Mouse (Mus musculus) liver, embryonic 13.5 days (tissue): ENCODE results near the gene Ccdc163. TPM values are rescaled to one million over a fixed set of nuclear protein-coding genes. Genes with fewer than 3 reads are reported as not detected.

Experiments
- ATAC-seq: fragments of 200-750 bp; cut with Nextera tagmentation; 2 replicates; pipeline ENCODE4 v1.8.0; 2017; ENCODE audit warnings: low read depth, mild to moderate bottlenecking, moderate number of reproducible peaks, moderate library complexity
- DNase-seq: peaks from one replicate; pipeline ENCODE4 v3.0.0; 2022
- H3K27ac ChIP-seq: fragments of 300-500 bp; sonication (generic); 2 replicates; pipeline ENCODE4 v1.5.1; 2015; ENCODE audit warnings: moderate library complexity, mild to moderate bottlenecking, inconsistent platforms
- H3K27me3 ChIP-seq: fragments of 300-500 bp; sonication (generic); 2 replicates; pipeline ENCODE4 v1.6.1; 2015; ENCODE audit warnings: mild to moderate bottlenecking, inconsistent platforms
- H3K36me3 ChIP-seq: fragments of 300-500 bp; sonication (generic); 2 replicates; pipeline ENCODE4 v1.6.1; 2015; ENCODE audit warnings: mild to moderate bottlenecking, inconsistent platforms
- H3K4me1 ChIP-seq: fragments of 300-500 bp; sonication (generic); replicated peaks from 2 replicates; pipeline ENCODE4 v1.6.1; 2015; ENCODE audit warnings: inconsistent platforms
- H3K4me2 ChIP-seq: fragments of 300-500 bp; sonication (generic); 2 replicates; pipeline ENCODE4 v1.6.1; 2015; ENCODE audit warnings: inconsistent platforms, mild to moderate bottlenecking, moderate library complexity
- H3K4me3 ChIP-seq: fragments of 300-500 bp; sonication (generic); replicated peaks from 2 replicates; pipeline ENCODE4 v1.5.1; 2015; ENCODE audit warnings: mild to moderate bottlenecking, inconsistent platforms
- H3K9ac ChIP-seq: fragments of 300-500 bp; sonication (generic); 2 replicates; pipeline ENCODE4 v1.6.1; 2015; ENCODE audit warnings: mild to moderate bottlenecking, inconsistent platforms
- H3K9me3 ChIP-seq: fragments of 300-500 bp; sonication (generic); replicated peaks from 2 replicates; pipeline ENCODE4 v1.6.1; 2016; ENCODE audit warnings: inconsistent platforms
- WGBS: fragments of 180-500 bp; shearing (Covaris S2); methylation state at CpG from one replicate; pipeline ENCODE4 v1.1.7; 2015; ENCODE audit not compliant: insufficient replicate concordance; 5-methylcytosine and 5-hydroxymethylcytosine counted together
- polyA plus RNA-seq: library from polyadenylated mRNA; unstranded; fragments of >200 nt; fragmentation: Nextera tagmentation; extraction: Ambion mirVana; gene quantifications from 2 replicates; pipeline ENCODE4 v1.2.1, GENCODE M21; 2015

The Ccdc163 gene
- polyA plus RNA-seq, 1 experiment from 2014 or later: 13.3 TPM

- Histone ChIP-seq H3K9me3 (no peaks in the 10 kb centered on the region), H3K9ac (no peak overlapping the region)
- 43% methylated on average over 2 of the region's 2 CpGs for WGBS
Observed at GRCm38 (mm10) chr4:116780541-116780940, 72.2 kb downstream of the Ccdc163 start.

GRCm38 (mm10) chr4:116781366-116781765 is 73.1 kb downstream of the Ccdc163 start:
- Histone ChIP-seq H3K27ac (no peak overlapping the region), H3K4me1 (no peaks in the 10 kb centered on the region), H3K4me2 (no peak overlapping the region), H3K9ac (no peak overlapping the region), H3K36me3 (no peaks in the 10 kb centered on the region), H3K27me3 (no peaks in the 10 kb centered on the region), H3K9me3 (0 out of 2 replicates have a peak, but pooled peaks cover under 1% of the 10 kb centered on the region), H3K4me3 (no peak overlapping the region)
- no peak for ATAC-seq
- 40% methylated on average over 2 of the region's 2 CpGs for WGBS
- DNase-seq: no peak

More at GRCm38 (mm10) chr4:116780541-116780940, 72.2 kb downstream of the Ccdc163 start:
- Histone ChIP-seq H3K4me3 (no peak overlapping the region), H3K4me2 (no peak overlapping the region), H3K4me1 (no peaks in the 10 kb centered on the region), H3K27me3 (no peaks in the 10 kb centered on the region), H3K36me3 (no peaks in the 10 kb centered on the region), H3K27ac (no peak overlapping the region)
- DNase-seq: no peak
- ATAC-seq: no peak

DNA sequence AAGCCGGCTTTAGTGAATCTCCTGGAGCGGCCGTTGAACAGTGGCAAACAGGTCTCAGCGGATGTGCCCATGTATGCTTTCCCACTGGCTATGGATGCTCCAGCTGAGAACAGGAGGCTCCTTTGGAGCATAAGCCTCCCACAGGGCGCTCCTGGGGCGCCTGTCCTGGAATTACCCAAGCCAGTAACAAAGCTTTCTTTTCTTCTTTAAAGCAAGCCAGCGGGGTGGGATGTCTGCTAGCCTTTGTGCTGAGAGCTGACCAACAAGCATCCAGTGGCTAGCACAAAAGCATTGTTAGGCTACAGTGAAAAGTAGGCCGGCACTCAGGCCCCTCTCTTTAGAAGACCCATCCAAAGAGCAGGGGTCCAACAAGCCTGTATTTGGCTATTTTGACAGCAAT is 73.9 kb downstream of the Ccdc163 start:
- Histone ChIP-seq H3K27me3 (no peaks in the 10 kb centered on the region), H3K36me3 (no peaks in the 10 kb centered on the region), H3K27ac (no peak overlapping the region), H3K4me3 (no peak overlapping the region), H3K9me3 (0 out of 2 replicates have a peak, but pooled peaks cover 3% of the 10 kb centered on the region), H3K9ac (no peak overlapping the region), H3K4me2 (no peak overlapping the region), H3K4me1 (no peaks in the 10 kb centered on the region)
- WGBS: 61% methylated on average over 8 of the region's 8 CpGs
- DNase-seq (no peak), ATAC-seq (no peak)

GRCm38 (mm10) chr4:116786587-116786986 is 78.3 kb downstream of the Ccdc163 start:
- 83% methylated on average over 1 of the region's 1 CpGs for WGBS
- no peaks in the 10 kb centered on the region for H3K36me3 ChIP-seq
- H3K4me1 ChIP-seq: peaks cover 9% of the 10 kb centered on the region; the same call in 1 of the 2 replicates
- H3K27ac ChIP-seq: no peak overlapping the region
- no peaks in the 10 kb centered on the region for H3K27me3 ChIP-seq
- no peak overlapping the region for H3K4me3 ChIP-seq
- no peak overlapping the region for H3K9ac ChIP-seq
- ATAC-seq: no peak
- 0 out of 2 replicates have a peak, but pooled peaks cover 3% of the 10 kb centered on the region for H3K9me3 ChIP-seq
- no peak overlapping the region for H3K4me2 ChIP-seq
- no peak for DNase-seq

- no peak for DNase-seq
- peak overlapping the region; percentile 18; the same call in 1 of the 2 replicates for H3K27ac ChIP-seq
Observed at GRCm38 (mm10) chr4:116787985-116788760, 79.9 kb downstream of the Ccdc163 start.

DNA sequence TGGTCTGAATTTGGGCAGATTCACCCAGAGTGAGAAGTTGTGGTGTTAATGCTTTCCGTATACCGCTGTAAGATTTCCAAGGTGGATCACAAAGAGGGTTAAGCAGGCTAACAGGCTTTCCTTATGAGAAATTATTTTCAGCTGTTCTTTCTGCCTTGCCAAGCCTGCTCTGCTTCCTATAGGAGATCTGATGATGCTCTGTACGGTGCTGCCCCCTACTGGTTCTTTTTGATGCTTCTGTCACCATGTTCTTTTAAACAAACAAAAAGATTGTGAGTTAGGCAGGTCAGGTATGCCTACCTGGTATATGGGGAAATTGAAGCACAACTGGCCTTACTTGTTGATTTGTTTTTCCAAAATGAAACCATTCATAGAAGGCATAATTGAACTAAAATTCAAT is 80.6 kb downstream of the Ccdc163 start:
- 12% methylated on average over 3 of the region's 3 CpGs for WGBS
- Histone ChIP-seq H3K9ac (no peak overlapping the region), H3K4me1 (peaks cover 9% of the 10 kb centered on the region; the same call in 1 of the 2 replicates), H3K4me2 (no peak overlapping the region), H3K9me3 (0 out of 2 replicates have a peak, but pooled peaks cover 3% of the 10 kb centered on the region), H3K27ac (peak overlapping the region; percentile 18; the same call in 1 of the 2 replicates), H3K36me3 (no peaks in the 10 kb centered on the region), H3K4me3 (no peak overlapping the region), H3K27me3 (no peaks in the 10 kb centered on the region)
- ATAC-seq (no peak), DNase-seq (peak; percentile 60)

More at GRCm38 (mm10) chr4:116787985-116788760, 79.9 kb downstream of the Ccdc163 start:
- no peak overlapping the region for H3K4me3 ChIP-seq
- no peaks in the 10 kb centered on the region for H3K27me3 ChIP-seq
- no peak overlapping the region for H3K9ac ChIP-seq
- H3K36me3 ChIP-seq: no peaks in the 10 kb centered on the region
- H3K9me3 ChIP-seq: 0 out of 2 replicates have a peak, but pooled peaks cover 3% of the 10 kb centered on the region
- H3K4me2 ChIP-seq: no peak overlapping the region
- ATAC-seq: no peak
- H3K4me1 ChIP-seq: peaks cover 9% of the 10 kb centered on the region; the same call in 1 of the 2 replicates
- 25% methylated on average over 7 of the region's 7 CpGs for WGBS

DNA sequence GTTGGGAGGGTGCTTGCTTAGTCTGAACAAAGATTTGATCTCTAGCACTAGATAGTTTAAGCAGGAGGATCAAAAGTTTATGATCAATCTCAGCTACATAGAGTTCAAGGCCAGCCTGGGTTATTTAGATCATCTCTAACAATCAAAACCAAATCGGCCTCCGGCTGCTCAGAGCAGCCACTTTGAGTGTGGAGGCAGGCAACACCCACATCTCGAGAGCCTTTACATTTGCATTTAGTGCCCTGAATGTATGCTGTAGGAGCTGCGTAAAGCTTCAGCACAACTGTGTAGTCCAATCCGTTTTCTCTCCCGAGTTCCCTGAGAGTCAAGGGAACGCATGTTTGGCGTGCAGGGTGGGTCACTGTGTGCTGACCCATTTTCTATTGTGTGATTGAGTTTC is 84.1 kb downstream of the Ccdc163 start:
- Histone ChIP-seq H3K9ac (no peak overlapping the region), H3K4me3 (no peak overlapping the region), H3K4me1 (peaks cover 9% of the 10 kb centered on the region; the same call in 1 of the 2 replicates), H3K27ac (no peak overlapping the region), H3K9me3 (no peaks in the 10 kb centered on the region), H3K27me3 (no peaks in the 10 kb centered on the region), H3K4me2 (no peak overlapping the region), H3K36me3 (no peaks in the 10 kb centered on the region)
- DNase-seq: no peak
- WGBS: 74% methylated on average over 8 of the region's 8 CpGs
- ATAC-seq: no peak

DNA sequence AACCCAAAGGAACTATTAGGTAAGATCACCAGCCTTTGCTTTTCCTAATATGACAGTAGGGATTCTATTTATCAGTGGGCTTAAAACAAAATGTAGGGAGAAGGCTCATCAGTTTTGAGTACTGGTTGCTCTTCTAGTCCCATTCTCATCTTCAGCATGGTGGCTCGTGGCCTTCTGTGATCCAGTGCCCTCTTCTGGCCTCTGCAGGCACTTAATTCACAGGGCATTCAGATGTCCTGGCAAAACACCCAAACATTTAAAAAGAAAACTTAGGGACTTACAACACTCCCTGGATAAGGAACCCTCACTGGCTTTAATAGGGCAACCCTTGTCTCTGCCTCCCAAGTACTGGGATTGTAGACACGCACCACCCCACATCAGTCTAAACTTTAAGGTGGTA is 86.0 kb downstream of the Ccdc163 start:
- DNase-seq (no peak), ATAC-seq (no peak)
- Histone ChIP-seq H3K36me3 (no peaks in the 10 kb centered on the region), H3K4me2 (no peak overlapping the region), H3K4me3 (no peak overlapping the region), H3K4me1 (no peaks in the 10 kb centered on the region), H3K9me3 (no peaks in the 10 kb centered on the region), H3K27ac (no peak overlapping the region), H3K9ac (no peak overlapping the region), H3K27me3 (no peaks in the 10 kb centered on the region)
- 56% methylated on average over 2 of the region's 2 CpGs for WGBS

DNA sequence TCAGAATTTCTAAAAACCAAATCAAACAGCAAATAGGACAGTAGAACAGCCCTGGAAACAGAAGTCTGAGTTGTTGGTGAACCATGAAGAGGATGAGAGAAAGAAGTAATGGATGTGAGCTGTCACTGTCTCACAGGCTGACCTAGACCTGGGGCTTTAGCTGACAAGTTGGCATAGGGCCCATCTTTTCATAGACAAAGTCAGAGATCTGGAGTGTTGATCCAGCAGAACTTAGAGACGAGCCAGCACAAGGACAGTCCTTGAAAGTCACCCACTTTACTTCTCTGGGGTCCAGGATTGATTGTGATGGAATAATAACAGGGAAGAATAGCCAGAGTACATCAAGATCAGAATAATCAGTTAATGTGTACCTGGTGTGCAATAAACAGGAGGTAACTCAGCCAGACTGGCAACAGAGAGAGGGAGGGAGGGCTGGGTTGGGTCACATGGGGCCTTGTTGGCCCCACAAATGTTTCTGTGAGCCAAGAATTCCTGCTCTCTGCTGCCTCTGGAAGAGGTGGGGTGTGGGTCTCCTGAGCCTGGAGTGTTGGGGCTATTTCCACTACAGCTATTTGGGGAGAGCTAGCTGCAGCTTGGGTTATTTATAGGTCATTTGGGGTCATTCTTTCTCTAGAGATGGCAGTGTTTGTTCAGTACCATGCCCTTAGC is 88.3 kb downstream of the Ccdc163 start:
- no peak for DNase-seq
- WGBS: 56% methylated on average over 1 of the region's 1 CpGs
- H3K27ac ChIP-seq: no peak overlapping the region

DNA sequence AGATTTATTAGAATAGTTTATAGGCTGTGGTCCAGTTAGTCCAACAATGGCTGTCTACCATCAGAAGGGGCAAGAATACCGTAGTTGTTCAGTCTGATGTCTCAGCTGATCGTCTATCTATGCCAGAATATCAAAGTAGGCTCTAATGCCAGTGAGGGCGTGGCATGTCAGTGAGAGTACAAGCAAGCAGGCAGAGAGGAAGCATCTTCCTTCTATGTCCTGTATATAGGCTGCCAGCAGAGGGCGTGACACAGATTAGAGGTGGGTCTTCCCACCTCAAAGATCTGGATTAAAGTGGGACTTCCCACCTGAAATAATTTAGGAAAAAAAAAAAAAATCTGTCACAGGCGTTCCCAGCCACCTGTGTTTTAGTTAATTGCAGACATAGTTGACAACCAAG is 91.6 kb downstream of the Ccdc163 start:
- H3K4me2 ChIP-seq: no peak overlapping the region
- no peak overlapping the region for H3K9ac ChIP-seq
- H3K4me1 ChIP-seq: no peaks in the 10 kb centered on the region; the same call in 1 of the 2 replicates
- H3K27ac ChIP-seq: no peak overlapping the region
- WGBS: 29% methylated on average over 5 of the region's 5 CpGs
- H3K9me3 ChIP-seq: no peaks in the 10 kb centered on the region
- DNase-seq (no peak), ATAC-seq (no peak)
- H3K36me3 ChIP-seq: peaks cover 35% of the 10 kb centered on the region
- no peaks in the 10 kb centered on the region for H3K27me3 ChIP-seq
- H3K4me3 ChIP-seq: no peak overlapping the region

More for the DNA sequence above, 88.3 kb downstream of the Ccdc163 start:
- H3K4me3 ChIP-seq: no peak overlapping the region
- H3K36me3 ChIP-seq: 0 out of 2 replicates have a peak, but pooled peaks cover 2% of the 10 kb centered on the region
- no peak overlapping the region for H3K9ac ChIP-seq
- no peaks in the 10 kb centered on the region; the same call in 1 of the 2 replicates for H3K4me1 ChIP-seq
- no peak for ATAC-seq
- no peaks in the 10 kb centered on the region for H3K27me3 ChIP-seq
- H3K4me2 ChIP-seq: no peak overlapping the region
- H3K9me3 ChIP-seq: no peaks in the 10 kb centered on the region
